Mouse (Mus musculus): ENCODE results near the gene Yap1. TPM values are rescaled to one million over a fixed set of nuclear protein-coding genes. Genes with fewer than 3 reads are reported as not detected.

The Yap1 gene
- total RNA-seq (2014; fragmentation: Nextera tagmentation) (not detected in 2 replicates), total RNA-seq (2017) (0.41 and 0.60 TPM in 2 replicates), polyA plus RNA-seq (2012) (0.04 and 0.05 TPM in 2 replicates)

DNA sequence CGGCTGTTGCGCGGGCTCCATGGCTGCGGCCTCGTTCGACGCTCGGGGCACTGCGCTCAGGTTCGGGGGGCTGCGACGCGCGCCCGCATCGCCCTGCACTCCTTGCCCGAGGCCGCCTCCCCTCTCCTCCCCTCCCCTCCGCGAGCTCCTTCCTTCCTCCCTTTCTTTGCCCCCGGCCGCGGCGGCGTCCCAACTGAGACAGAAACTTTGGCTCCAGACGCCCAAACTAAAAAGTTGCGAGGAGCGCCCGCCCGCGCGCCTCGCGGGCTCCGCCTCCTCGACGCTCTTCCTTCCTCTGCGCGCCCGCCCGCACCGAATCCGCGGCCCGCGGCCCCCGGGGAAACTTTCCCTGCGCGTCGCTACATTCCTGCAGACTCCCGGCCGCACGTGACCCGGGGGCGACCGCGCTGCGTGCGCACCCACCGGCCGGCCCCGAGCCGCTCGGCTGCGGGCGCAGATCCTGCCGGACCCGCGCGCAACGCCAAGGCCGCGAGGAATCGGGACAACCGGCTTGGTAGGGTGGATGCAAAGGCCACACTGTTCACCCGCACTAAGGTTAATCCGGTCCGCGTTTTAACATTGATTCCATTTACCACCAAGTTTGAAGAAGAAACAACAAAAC lies at the start of gene Yap1:
Gene Yap1 (minus strand): TSS at position 227 of the 622 bp plus-strand sequence.
- H3K27me3 ChIP-seq (ENCODE audit: insufficient read depth, low read length): peaks cover 31% of the 10 kb centered on the region
- DNase-seq (ENCODE audit: low spot score) (no peak), ATAC-seq (ENCODE audit: extremely low read depth, insufficient number of reproducible peaks, low FRiP score, poor library complexity, severe bottlenecking) (no peak)
- peaks cover 8% of the 10 kb centered on the region; the same call in 1 of the 2 replicates for H3K4me1 ChIP-seq (ENCODE audit: insufficient read depth, low read depth, low read length)
- peaks cover 8% of the 10 kb centered on the region for H3K9me3 ChIP-seq (replicated peaks)
- TF ChIP-seq GATA2 (IDR thresholded peaks at IDR 0.05; ENCODE audit: borderline replicate concordance, low read depth, low read length) (no peak), GATA1 (IDR thresholded peaks at IDR 0.05; ENCODE audit: borderline replicate concordance, low read length) (no peak), CTCF (IDR thresholded peaks at IDR 0.05; ENCODE audit: low read depth, low read length) (no peak), TAL1 (conservative IDR thresholded peaks at IDR 0.05; ENCODE audit: low read depth, low read length) (no peak), POLR2AphosphoS5 (IDR thresholded peaks at IDR 0.05; ENCODE audit: insufficient replicate concordance, low read depth, low read length) (no peak)
- no peaks in the 10 kb centered on the region for H3K36me3 ChIP-seq (replicated peaks)
- H3K4me3 ChIP-seq (ENCODE audit: low read depth, low read length): peak within 1 kb of the TSS; percentile 51; the same call in 1 of the 2 replicates

GRCm38 (mm10) chr9:8043044-8043387 lies 38.6 kb upstream of the Yap1 start:
- H3K27me3 ChIP-seq (ENCODE audit: insufficient read depth, low read length): no peaks in the 10 kb centered on the region; the same call in 1 of the 2 replicates
- DNase-seq (ENCODE audit: low spot score): no peak
- no peaks in the 10 kb centered on the region for H3K36me3 ChIP-seq (replicated peaks)
- TF ChIP-seq TAL1 (conservative IDR thresholded peaks at IDR 0.05; ENCODE audit: low read depth, low read length): no peak
- no peak for TF ChIP-seq GATA1 (IDR thresholded peaks at IDR 0.05; ENCODE audit: borderline replicate concordance, low read length)
- no peak for TF ChIP-seq GATA2 (IDR thresholded peaks at IDR 0.05; ENCODE audit: borderline replicate concordance, low read depth, low read length)
- no peak for TF ChIP-seq CTCF (IDR thresholded peaks at IDR 0.05; ENCODE audit: low read depth, low read length)
- TF ChIP-seq POLR2AphosphoS5 (IDR thresholded peaks at IDR 0.05; ENCODE audit: insufficient replicate concordance, low read depth, low read length): no peak
- H3K4me3 ChIP-seq (ENCODE audit: low read depth, low read length): peak overlapping the region; percentile 86
- no peaks in the 10 kb centered on the region for H3K9me3 ChIP-seq (replicated peaks)
- H3K4me1 ChIP-seq (ENCODE audit: insufficient read depth, low read depth, low read length): peaks cover 21% of the 10 kb centered on the region
- no peak for ATAC-seq (ENCODE audit: extremely low read depth, insufficient number of reproducible peaks, low FRiP score, poor library complexity, severe bottlenecking)

DNA sequence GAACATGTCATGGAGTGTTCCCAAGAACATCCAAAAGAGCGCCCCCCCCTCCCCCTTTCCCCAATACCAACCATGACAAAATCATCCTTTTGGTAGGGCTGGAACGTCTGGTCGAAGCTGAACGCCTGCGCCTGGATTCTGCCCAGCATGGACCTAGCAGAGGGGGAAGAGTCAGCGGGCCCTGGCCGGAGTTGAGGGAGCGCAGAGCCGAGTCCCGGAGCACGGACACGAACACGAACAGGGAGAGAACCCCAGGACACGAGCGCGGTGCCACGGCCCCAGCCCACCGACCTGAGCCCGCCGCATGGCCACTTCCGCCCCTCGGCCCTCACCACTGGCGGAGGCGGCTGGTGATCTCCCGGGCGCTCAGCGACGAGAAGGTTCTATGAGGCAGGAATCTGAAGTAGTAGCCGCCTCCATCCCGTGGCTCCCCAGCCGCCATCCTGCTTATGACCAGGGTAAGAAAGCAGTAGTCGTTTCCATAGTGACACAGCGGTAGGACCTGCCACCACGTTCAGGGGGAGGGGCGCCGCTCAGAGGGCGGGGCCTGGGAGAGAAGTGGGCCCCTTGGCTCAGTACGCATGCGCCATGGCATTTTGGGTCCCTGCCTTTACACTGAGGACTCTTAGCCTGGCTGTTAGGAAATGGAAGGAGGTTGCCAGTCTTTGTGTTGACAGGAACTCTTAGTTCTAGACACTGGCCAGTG lies 38.1 kb upstream of the Yap1 start, which contains the start of gene Cfap300:
Gene Cfap300 (minus strand): TSS at position 486 of the 706 bp plus-strand sequence.
- TF ChIP-seq TAL1 (conservative IDR thresholded peaks at IDR 0.05; ENCODE audit: low read depth, low read length) (no peak), POLR2AphosphoS5 (IDR thresholded peaks at IDR 0.05; ENCODE audit: insufficient replicate concordance, low read depth, low read length) (no peak), CTCF (IDR thresholded peaks at IDR 0.05; ENCODE audit: low read depth, low read length) (no peak), GATA2 (IDR thresholded peaks at IDR 0.05; ENCODE audit: borderline replicate concordance, low read depth, low read length) (no peak), GATA1 (IDR thresholded peaks at IDR 0.05; ENCODE audit: borderline replicate concordance, low read length) (no peak)
- Histone ChIP-seq H3K4me3 (ENCODE audit: low read depth, low read length) (peak within 1 kb of the TSS; percentile 86), H3K4me1 (ENCODE audit: insufficient read depth, low read depth, low read length) (peaks cover 21% of the 10 kb centered on the region), H3K36me3 (replicated peaks) (no peaks in the 10 kb centered on the region), H3K9me3 (replicated peaks) (no peaks in the 10 kb centered on the region), H3K27me3 (ENCODE audit: insufficient read depth, low read length) (no peaks in the 10 kb centered on the region; the same call in 1 of the 2 replicates)
- DNase-seq (ENCODE audit: low spot score) (peak; percentile 82), ATAC-seq (ENCODE audit: extremely low read depth, insufficient number of reproducible peaks, low FRiP score, poor library complexity, severe bottlenecking) (peak; percentile 95)

DNA sequence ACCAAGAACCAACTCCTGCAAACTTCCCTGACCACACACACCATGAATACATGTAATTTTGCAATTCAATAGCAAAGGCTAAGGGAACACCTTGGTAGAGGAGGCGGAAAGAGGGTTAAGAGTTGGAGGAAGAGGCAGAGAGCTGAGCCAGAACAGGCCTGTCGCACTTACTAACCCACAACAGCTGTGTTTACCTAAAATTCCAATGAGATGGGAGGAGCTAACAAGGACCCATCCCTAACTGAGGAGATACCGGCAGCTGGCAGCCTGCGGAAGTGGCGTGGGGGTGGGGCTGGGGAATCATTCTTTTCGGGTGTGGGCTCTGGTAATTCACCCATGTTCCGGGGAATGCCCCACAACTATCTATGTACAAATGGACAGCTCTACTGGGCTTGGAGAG lies 31.1 kb upstream of the Yap1 start:
- no peaks in the 10 kb centered on the region for H3K27me3 ChIP-seq (ENCODE audit: insufficient read depth, low read length)
- no peak overlapping the region for H3K4me3 ChIP-seq (ENCODE audit: low read depth, low read length)
- no peak for TF ChIP-seq POLR2AphosphoS5 (IDR thresholded peaks at IDR 0.05; ENCODE audit: insufficient replicate concordance, low read depth, low read length)
- no peak for TF ChIP-seq GATA1 (IDR thresholded peaks at IDR 0.05; ENCODE audit: borderline replicate concordance, low read length)
- TF ChIP-seq CTCF (IDR thresholded peaks at IDR 0.05; ENCODE audit: low read depth, low read length): no peak
- no peak for TF ChIP-seq GATA2 (IDR thresholded peaks at IDR 0.05; ENCODE audit: borderline replicate concordance, low read depth, low read length)
- no peak for TF ChIP-seq TAL1 (conservative IDR thresholded peaks at IDR 0.05; ENCODE audit: low read depth, low read length)
- DNase-seq (ENCODE audit: low spot score) (no peak), ATAC-seq (ENCODE audit: extremely low read depth, insufficient number of reproducible peaks, low FRiP score, poor library complexity, severe bottlenecking) (no peak)
- H3K9me3 ChIP-seq (replicated peaks): no peaks in the 10 kb centered on the region
- H3K36me3 ChIP-seq (replicated peaks): no peaks in the 10 kb centered on the region
- H3K4me1 ChIP-seq (ENCODE audit: insufficient read depth, low read depth, low read length): peaks cover 5% of the 10 kb centered on the region; the same call in 1 of the 2 replicates

GRCm38 (mm10) chr9:8035091-8035490 lies 30.7 kb upstream of the Yap1 start:
- Histone ChIP-seq H3K36me3 (replicated peaks) (no peaks in the 10 kb centered on the region), H3K27me3 (ENCODE audit: insufficient read depth, low read length) (no peaks in the 10 kb centered on the region), H3K4me3 (ENCODE audit: low read depth, low read length) (no peak overlapping the region), H3K4me1 (ENCODE audit: insufficient read depth, low read depth, low read length) (peaks cover 5% of the 10 kb centered on the region; the same call in 1 of the 2 replicates), H3K9me3 (replicated peaks) (no peaks in the 10 kb centered on the region)
- TF ChIP-seq TAL1 (conservative IDR thresholded peaks at IDR 0.05; ENCODE audit: low read depth, low read length) (no peak), GATA1 (IDR thresholded peaks at IDR 0.05; ENCODE audit: borderline replicate concordance, low read length) (no peak), GATA2 (IDR thresholded peaks at IDR 0.05; ENCODE audit: borderline replicate concordance, low read depth, low read length) (no peak), POLR2AphosphoS5 (IDR thresholded peaks at IDR 0.05; ENCODE audit: insufficient replicate concordance, low read depth, low read length) (no peak), CTCF (IDR thresholded peaks at IDR 0.05; ENCODE audit: low read depth, low read length) (no peak)
- ATAC-seq (ENCODE audit: extremely low read depth, insufficient number of reproducible peaks, low FRiP score, poor library complexity, severe bottlenecking): no peak
- no peak for DNase-seq (ENCODE audit: low spot score)

DNA sequence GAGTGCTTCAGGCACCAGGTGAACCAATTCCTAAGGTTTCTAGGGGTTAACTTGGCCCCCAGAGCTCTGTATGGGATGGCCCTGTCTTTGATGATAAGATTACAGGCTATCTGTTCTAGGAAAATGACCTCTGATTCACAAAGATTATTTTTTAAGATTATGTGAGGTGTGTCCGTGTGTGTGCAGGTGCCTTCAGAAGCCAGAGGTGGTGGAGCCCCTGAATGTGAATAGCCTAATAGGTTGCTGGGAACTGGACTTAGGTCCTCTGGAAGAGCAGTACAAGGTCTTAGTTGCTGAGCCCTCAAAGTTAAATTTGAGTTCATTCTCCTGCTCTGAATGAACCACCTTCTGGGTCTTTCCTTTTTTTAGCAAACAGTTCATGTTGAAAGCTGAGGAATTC lies 29.7 kb upstream of the Yap1 start:
- Histone ChIP-seq H3K4me3 (ENCODE audit: low read depth, low read length) (no peak overlapping the region), H3K27me3 (ENCODE audit: insufficient read depth, low read length) (no peaks in the 10 kb centered on the region), H3K4me1 (ENCODE audit: insufficient read depth, low read depth, low read length) (no peaks in the 10 kb centered on the region), H3K36me3 (replicated peaks) (no peaks in the 10 kb centered on the region), H3K9me3 (replicated peaks) (no peaks in the 10 kb centered on the region)
- TF ChIP-seq CTCF (IDR thresholded peaks at IDR 0.05; ENCODE audit: low read depth, low read length) (no peak), GATA2 (IDR thresholded peaks at IDR 0.05; ENCODE audit: borderline replicate concordance, low read depth, low read length) (no peak), TAL1 (conservative IDR thresholded peaks at IDR 0.05; ENCODE audit: low read depth, low read length) (no peak), POLR2AphosphoS5 (IDR thresholded peaks at IDR 0.05; ENCODE audit: insufficient replicate concordance, low read depth, low read length) (no peak), GATA1 (IDR thresholded peaks at IDR 0.05; ENCODE audit: borderline replicate concordance, low read length) (no peak)
- ATAC-seq (ENCODE audit: extremely low read depth, insufficient number of reproducible peaks, low FRiP score, poor library complexity, severe bottlenecking) (no peak), DNase-seq (ENCODE audit: low spot score) (no peak)
